Mouse (Mus musculus) heart, embryonic 11.5 days (tissue): ENCODE measurements around the gene Kat6b. TPM values are rescaled to one million over a fixed set of nuclear protein-coding genes. Genes with fewer than 3 reads are reported as not detected.

Experiments
- ATAC-seq: fragments of 200-750 bp; cut with Nextera tagmentation; replicated peaks from 2 replicates; pipeline ENCODE4 v1.8.0; 2017; ENCODE audit warnings: moderate library complexity; ENCODE audit not compliant: insufficient number of reproducible peaks, low FRiP score, low TSS enrichment
- H3K27ac ChIP-seq: fragments of 300-500 bp; sonication (generic); 2 replicates; pipeline ENCODE4 v1.5.1; 2014; ENCODE audit warnings: mild to moderate bottlenecking, low read depth, low read length
- H3K27me3 ChIP-seq: fragments of 300-500 bp; sonication (generic); 2 replicates; pipeline ENCODE4 v1.6.1; 2014; ENCODE audit warnings: mild to moderate bottlenecking, low read length, mixed read lengths; ENCODE audit not compliant: control insufficient read depth, insufficient read depth
- H3K36me3 ChIP-seq: fragments of 300-500 bp; sonication (generic); 2 replicates; pipeline ENCODE4 v1.6.1; 2014; ENCODE audit warnings: mild to moderate bottlenecking, low read length, moderate library complexity, mixed read lengths; ENCODE audit not compliant: control insufficient read depth, insufficient read depth
- H3K4me1 ChIP-seq: fragments of 300-500 bp; sonication (generic); 2 replicates; pipeline ENCODE4 v1.6.1; 2014; ENCODE audit warnings: low read length; ENCODE audit not compliant: control insufficient read depth, insufficient read depth
- H3K4me2 ChIP-seq: fragments of 300-500 bp; sonication (generic); 2 replicates; pipeline ENCODE4 v1.6.1; 2014; ENCODE audit warnings: mild to moderate bottlenecking, moderate library complexity
- H3K4me3 ChIP-seq: fragments of 300-500 bp; sonication (generic); 2 replicates; pipeline ENCODE4 v1.5.1; 2014; ENCODE audit warnings: low read depth, low read length
- H3K9ac ChIP-seq: fragments of 300-500 bp; sonication (generic); 2 replicates; pipeline ENCODE4 v1.6.1; 2014; ENCODE audit warnings: mild to moderate bottlenecking, low read depth, low read length, moderate library complexity
- H3K9me3 ChIP-seq: fragments of 300-500 bp; sonication (generic); replicated peaks from 2 replicates; pipeline ENCODE4 v1.6.1; 2016; ENCODE audit warnings: low read length; ENCODE audit not compliant: control insufficient read depth
- WGBS: fragments of 180-500 bp; shearing (Covaris S2); extraction: QIAGEN DNeasy Blood & Tissue Kit; methylation state at CpG from one replicate; pipeline ENCODE4 v1.1.7; 2014; ENCODE audit not compliant: insufficient replicate concordance; 5-methylcytosine and 5-hydroxymethylcytosine counted together
- polyA plus RNA-seq: library from polyadenylated mRNA; unstranded; fragments of >200 nt; fragmentation: Nextera tagmentation; extraction: Ambion mirVana; gene quantifications from 2 replicates; pipeline ENCODE4 v1.2.1, GENCODE M21; 2014

Kat6b gene
- polyA plus RNA-seq, 1 experiment from 2014 or later: 14.9 TPM

DNA sequence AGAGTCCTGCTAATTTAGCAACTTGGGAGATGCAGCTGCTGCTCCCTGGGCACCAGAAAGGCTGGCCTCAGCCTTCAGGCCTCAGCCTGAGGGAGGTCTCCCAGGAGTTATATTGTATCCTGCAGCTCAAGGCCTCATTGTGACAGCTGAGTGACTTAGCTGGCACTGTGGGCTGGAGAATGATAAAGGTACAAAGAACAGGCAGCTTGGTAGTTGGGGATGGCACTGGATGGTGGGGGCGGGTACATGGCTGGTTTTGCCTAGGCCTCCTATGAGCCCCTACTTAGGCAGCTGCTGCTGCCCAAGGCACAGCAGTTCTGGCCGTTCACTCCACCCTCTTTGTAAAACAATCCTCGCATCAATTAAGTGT is 7.9 kb downstream of the Kat6b start:
- Histone ChIP-seq H3K4me1 (no peaks in the 10 kb centered on the region), H3K27me3 (no peaks in the 10 kb centered on the region), H3K36me3 (no peaks in the 10 kb centered on the region), H3K4me3 (no peak overlapping the region), H3K27ac (no peak overlapping the region), H3K4me2 (no peak overlapping the region), H3K9me3 (no peaks in the 10 kb centered on the region), H3K9ac (no peak overlapping the region)
- no peak for ATAC-seq
- 84% methylated on average over 3 of the region's 3 CpGs for WGBS

DNA sequence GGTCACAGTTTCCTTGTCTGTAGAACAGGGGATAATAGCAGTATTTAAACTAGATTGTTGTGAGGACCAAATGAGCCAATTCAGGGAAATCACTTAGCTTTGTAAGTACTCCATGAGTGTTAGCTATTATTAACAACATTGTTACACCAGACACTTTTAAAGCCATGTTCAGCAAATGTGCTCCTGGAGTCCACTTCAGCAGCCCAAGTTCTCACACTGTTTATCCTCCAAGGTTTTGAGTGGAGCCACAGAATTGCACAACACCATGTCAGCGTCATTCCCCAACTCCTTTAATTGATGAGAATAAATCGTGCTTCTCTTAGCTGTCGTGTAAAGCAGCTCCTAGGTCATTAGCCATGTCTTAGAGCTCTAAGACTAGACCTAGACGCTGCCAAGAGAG is 8.9 kb downstream of the Kat6b start:
- no peak overlapping the region for H3K27ac ChIP-seq
- WGBS: 71% methylated on average over 4 of the region's 4 CpGs
- ATAC-seq: no peak

DNA sequence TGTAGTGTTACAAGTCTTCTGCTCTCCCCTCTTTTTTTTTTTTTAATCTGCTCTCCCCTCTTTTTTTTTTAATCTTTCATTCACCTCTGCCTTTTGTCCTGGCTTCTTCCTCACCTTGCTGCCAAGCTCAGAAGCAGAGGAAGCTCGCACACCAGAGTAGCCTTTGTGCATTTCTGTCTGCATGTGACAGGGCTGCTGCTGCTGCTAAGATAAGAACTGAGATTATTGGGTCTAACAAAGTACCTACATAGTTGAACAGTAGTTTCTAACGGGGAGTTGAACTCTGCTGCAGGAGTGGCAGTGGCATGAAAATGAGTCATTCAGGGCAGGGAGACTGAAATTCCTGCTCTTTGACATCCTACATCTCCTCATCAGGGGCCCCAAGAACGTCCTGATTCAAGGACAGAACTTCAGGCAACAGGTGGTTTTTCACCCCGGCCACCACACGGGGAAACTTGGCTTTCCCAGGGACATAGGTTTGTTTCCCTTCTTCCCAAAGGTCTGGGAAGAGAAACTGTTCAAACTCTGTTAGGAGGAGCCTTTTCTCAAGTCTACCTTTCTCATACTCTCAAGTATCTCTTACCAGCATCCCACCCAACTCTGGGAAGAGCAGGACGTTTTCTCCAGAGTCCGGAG is 17.2 kb downstream of the Kat6b start:
- WGBS: 2% methylated on average over 7 of the region's 7 CpGs
- H3K27me3 ChIP-seq: no peaks in the 10 kb centered on the region
- H3K9me3 ChIP-seq: no peaks in the 10 kb centered on the region
- peak overlapping the region; percentile 91 for H3K9ac ChIP-seq
- H3K4me3 ChIP-seq: peak overlapping the region; percentile 85
- H3K4me1 ChIP-seq: peaks cover 27% of the 10 kb centered on the region
- peak overlapping the region; percentile 98 for H3K27ac ChIP-seq
- H3K4me2 ChIP-seq: peak overlapping the region; percentile 87
- no peak for ATAC-seq
- no peaks in the 10 kb centered on the region for H3K36me3 ChIP-seq

More for the DNA sequence above, 8.9 kb downstream of the Kat6b start:
- no peaks in the 10 kb centered on the region for H3K27me3 ChIP-seq
- no peak overlapping the region for H3K4me3 ChIP-seq
- no peaks in the 10 kb centered on the region for H3K9me3 ChIP-seq
- H3K4me2 ChIP-seq: no peak overlapping the region
- H3K36me3 ChIP-seq: no peaks in the 10 kb centered on the region
- no peaks in the 10 kb centered on the region for H3K4me1 ChIP-seq
- no peak overlapping the region for H3K9ac ChIP-seq

DNA sequence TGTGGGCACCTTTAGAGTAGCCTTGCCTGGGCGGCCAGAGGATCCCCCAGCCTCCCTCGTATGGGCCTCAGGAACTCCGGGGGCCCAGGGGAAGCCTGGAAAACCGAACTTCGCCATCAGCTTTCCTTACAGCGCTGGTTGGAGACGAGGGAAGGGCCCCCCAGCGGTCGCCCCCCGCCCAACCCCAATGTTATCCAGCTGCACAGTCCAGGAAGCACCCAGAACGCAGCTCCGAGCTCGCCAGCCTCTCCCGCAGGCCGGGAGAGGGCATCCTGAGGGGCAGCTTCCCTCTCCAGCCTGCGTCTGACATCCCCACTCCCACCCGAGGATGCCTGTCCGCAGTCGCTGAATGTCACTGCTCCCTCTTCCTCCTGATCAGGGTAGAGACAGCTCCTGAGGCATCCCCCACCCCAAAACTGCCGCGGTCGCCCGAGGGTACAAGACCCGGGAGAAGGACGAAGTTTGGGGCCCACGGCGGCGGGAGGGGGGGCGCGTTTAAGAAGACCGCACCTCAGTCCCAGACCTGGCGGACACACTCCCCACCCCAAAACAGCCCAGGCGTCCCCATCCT is 17.9 kb downstream of the Kat6b start:
- no peak for ATAC-seq
- WGBS: under 1% methylated on average over 33 of the region's 33 CpGs
- H3K27ac ChIP-seq: peak overlapping the region; percentile 98

DNA sequence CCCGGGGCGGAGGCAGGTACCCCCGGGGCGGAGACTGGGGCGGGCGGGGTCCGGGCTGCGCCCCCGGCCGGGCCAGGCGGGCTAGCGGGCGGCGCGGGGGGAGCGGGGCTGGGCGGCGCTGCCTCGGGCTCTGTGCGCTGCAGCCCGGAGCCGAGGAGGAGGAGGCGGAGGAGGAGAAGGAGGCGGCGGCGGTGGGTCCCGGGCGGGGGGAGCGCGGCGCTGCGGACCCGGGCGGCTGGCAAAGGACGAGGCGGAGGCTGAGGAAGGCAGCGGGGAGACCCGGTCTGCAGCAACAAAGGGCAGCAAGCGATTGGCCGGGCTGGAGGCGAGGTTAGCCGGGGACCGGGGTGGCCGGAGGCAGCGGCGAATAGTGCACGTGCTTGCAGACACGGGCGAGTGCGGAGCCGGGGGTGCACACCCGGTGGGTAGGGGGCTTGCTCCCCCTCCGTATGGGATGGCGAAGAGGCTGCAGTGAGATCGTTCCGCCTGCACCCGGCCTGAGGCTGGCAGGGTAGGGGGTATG is 18.5 kb downstream of the Kat6b start:
- Histone ChIP-seq H3K27me3 (no peaks in the 10 kb centered on the region), H3K4me2 (peak overlapping the region; percentile 87), H3K36me3 (no peaks in the 10 kb centered on the region), H3K4me1 (peaks cover 27% of the 10 kb centered on the region), H3K4me3 (peak overlapping the region; percentile 85), H3K9ac (peak overlapping the region; percentile 91), H3K27ac (peak overlapping the region; percentile 98), H3K9me3 (no peaks in the 10 kb centered on the region)
- 0 out of 2 replicates have a peak, but pooled peaks have one; percentile 8 for ATAC-seq
- WGBS: under 1% methylated on average over 48 of the region's 57 CpGs

More for the DNA sequence above, 17.9 kb downstream of the Kat6b start:
- Histone ChIP-seq H3K27me3 (no peaks in the 10 kb centered on the region), H3K36me3 (no peaks in the 10 kb centered on the region), H3K9me3 (no peaks in the 10 kb centered on the region), H3K4me3 (peak overlapping the region; percentile 85), H3K4me2 (peak overlapping the region; percentile 87), H3K4me1 (peaks cover 27% of the 10 kb centered on the region), H3K9ac (peak overlapping the region; percentile 91)

DNA sequence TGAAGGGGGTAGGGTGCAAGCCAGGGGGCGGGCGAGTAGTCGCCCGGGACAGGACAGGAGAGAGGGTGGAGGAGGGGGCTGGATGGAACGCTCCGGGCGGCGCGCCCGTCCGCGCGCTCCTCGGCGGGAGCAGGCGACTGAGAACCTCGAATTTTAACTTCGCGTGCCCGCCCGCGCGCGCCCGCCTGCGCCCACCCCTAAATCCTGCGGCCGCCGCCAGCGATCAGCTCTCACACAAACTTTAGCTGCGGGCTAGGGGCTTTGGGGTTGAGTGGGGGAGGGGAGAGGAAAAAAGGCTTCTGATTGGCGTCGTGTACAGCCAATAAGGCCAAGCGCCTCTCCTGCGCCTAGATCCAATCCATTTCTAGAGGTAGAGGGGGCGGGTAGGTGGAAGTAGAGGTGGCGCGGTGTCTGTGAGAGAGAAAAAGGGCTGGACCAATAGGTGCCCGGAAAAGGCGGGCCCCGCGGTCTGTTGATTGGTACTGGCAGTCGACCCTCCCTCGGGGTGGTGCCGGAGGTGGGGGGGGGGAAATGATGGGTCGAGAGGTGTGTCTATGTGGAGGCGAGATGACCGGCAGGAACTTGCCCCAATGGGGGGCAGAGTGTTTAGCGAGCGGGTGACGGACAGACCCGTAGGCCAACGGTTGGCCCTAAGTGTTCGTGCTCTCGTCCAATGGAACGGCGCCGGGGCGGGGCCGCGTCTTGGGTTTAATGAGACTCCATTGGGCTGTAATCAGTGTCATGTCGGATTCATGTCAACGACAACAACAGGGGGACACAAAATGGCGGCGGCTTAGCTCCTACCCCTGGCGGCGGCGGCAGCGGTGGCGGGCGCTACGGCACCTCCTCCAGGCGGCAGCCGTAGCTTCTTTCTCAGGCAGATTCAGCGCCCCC is 19.2 kb downstream of the Kat6b start:
- H3K4me1 ChIP-seq: peaks cover 27% of the 10 kb centered on the region
- WGBS: under 1% methylated on average over 75 of the region's 75 CpGs
- peak overlapping the region; percentile 91 for H3K9ac ChIP-seq
- no peaks in the 10 kb centered on the region for H3K36me3 ChIP-seq
- peak; percentile 96 for ATAC-seq
- peak overlapping the region; percentile 87 for H3K4me2 ChIP-seq
- no peaks in the 10 kb centered on the region for H3K27me3 ChIP-seq
- H3K27ac ChIP-seq: peak overlapping the region; percentile 98
- H3K4me3 ChIP-seq: peak overlapping the region; percentile 85
- H3K9me3 ChIP-seq: no peaks in the 10 kb centered on the region

DNA sequence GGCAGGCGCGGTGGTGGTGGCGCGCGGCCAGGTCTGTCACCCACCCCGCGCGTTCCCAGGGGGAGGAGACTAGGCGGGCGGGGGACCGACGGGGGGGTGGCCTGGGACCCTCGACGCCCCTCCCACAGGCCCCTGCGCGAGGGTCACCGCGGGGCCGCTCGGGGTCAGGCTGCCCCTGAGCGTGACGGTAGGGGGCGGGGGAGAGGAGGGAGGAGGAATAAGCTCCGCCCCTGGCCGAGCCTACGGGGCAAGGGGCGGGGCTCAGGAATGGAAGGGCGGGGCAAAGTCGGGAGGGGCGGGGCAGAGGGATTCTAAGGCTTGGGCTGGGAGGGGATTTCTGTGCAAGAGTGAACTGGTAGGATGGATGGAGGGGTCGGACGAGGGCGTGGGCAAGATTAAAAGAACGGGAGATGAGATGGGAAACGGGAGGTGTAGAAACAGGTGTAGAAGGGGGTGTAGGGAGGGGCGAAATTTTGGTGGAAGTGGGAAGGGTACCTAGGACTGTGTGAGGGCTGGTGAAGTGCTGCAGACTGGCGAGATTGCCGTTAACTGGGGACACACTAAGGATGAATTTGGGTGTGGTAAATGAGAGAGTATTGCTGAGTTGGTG is 19.9 kb downstream of the Kat6b start:
- peak; percentile 63 for ATAC-seq
- H3K4me1 ChIP-seq: peaks cover 27% of the 10 kb centered on the region

DNA sequence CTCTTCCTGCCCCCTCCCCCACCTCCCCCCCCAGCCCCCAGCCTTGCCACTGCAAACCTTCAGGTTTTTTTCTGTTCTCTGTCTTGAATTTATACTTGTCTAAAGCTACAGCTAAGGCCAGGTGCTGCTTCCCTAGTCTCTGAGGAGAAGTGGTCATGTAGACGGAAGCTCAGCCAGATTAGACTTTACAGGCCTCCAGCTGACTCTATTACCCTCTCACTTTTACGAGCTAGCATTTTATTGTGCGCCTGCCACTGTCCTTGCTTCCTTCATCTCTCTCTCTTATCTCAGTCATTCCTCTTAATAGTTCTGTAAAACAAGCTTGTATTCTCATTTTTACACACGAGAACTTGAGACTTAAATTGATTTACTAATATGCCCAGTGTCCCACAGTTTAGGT is 23.8 kb downstream of the Kat6b start:
- peaks cover 10% of the 10 kb centered on the region for H3K4me1 ChIP-seq
- H3K4me2 ChIP-seq: no peak overlapping the region
- ATAC-seq: no peak
- no peak overlapping the region for H3K27ac ChIP-seq
- no peaks in the 10 kb centered on the region for H3K9me3 ChIP-seq
- H3K27me3 ChIP-seq: no peaks in the 10 kb centered on the region
- H3K9ac ChIP-seq: no peak overlapping the region
- H3K36me3 ChIP-seq: no peaks in the 10 kb centered on the region
- WGBS: 62% methylated on average over 4 of the region's 4 CpGs
- H3K4me3 ChIP-seq: no peak overlapping the region

More for the DNA sequence above, 19.9 kb downstream of the Kat6b start:
- Histone ChIP-seq H3K4me2 (peak overlapping the region; percentile 70), H3K27ac (peak overlapping the region; percentile 97), H3K9ac (peak overlapping the region; percentile 84), H3K36me3 (no peaks in the 10 kb centered on the region), H3K27me3 (no peaks in the 10 kb centered on the region), H3K4me3 (peak overlapping the region; percentile 81), H3K9me3 (no peaks in the 10 kb centered on the region)
- WGBS: 2% methylated on average over 37 of the region's 38 CpGs
